Mouse (Mus musculus): ENCODE results near the gene Spdya.

Spdya gene

DNA sequence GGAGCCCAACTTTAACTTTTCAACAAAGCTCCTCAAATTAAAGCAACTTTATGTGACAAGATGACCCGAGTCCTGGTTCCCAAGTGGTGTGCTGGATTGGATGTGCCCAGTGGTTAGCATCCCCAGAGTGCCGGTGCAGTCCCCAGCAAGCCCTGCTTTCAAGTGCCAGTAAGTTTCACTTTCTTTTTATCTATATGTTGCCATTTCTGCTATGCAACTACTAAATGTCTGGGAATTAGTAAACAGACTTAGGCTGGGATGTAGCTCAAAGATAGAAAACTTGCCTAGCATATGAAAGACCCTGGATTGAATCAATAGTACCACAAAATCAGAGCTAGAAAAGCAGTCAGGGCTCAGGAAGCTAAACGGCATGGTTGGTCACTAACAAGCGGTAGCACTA, 66.1 kb downstream of the Spdya start:
- CTCF ChIA-PET: interaction anchor here (0.5 to 0.6 kb wide), 2 partner anchors 19 to 71 kb away, joined by 3 read pairs; no protein-coding TSS in a partner anchor

GRCm38 (mm10) chr17:71631806-71632205, 79.9 kb downstream of the Spdya start:
- CTCF ChIA-PET: no interaction called here

- CTCF ChIA-PET: no interaction called here
These were observed 81.5 kb downstream of the Spdya start for GRCm38 (mm10) chr17:71633350-71633749.

DNA sequence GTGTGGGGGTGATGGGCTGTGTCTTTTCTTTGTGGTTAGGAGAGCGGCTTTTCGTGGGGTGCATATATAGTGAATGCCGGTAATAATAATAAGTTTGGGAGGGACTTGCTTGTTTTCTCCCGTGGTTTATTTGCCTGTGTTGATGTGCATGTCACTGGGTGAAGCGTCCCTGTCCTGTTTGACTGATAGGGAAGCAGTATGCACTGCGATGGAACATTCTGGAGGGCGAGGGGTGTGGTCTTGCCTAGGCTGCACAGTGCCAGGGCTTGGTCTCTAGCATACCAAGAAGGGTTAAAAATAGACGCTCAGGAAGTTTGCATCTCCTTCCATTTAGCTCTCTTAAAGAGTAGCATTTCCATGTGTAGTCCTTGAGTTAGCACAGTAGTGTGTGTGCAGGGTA, 84.9 kb downstream of the Spdya start:
- CTCF ChIA-PET: no interaction called here

DNA sequence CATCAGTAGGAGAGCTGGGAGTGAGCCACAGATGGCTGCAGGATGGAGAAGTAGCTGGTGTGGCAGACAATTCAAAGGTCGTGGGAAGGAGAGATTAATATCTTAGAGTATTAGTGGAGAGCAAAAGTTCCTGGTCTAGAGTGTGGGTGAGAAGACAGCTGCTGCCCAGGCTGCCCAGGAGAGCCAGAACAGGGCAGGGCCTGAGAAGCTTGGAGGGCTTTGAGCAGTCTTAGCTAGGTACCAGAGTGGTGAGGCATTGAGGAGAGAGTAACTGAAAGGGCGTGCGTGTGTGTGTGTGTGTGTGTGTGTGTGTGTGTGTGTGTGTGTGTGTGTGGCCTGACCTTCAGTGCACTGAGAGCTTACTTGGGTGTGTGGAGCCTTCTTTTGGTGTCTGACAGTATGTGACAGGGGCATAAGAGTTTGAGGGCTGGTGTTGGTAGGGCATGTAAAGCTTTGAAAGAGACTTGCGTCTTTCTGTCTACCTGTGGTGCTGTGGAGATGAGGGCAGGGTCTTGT, 85.9 kb downstream of the Spdya start:
- CTCF ChIA-PET: interaction anchor here (0.6 kb wide), 1 partner anchor 240 kb away, joined by 3 read pairs; no protein-coding TSS in a partner anchor

- CTCF ChIA-PET: interaction anchor here (1.2 kb wide), 1 partner anchor 63 kb away, joined by 3 read pairs; no protein-coding TSS in a partner anchor
These were observed 87.2 kb downstream of the Spdya start for GRCm38 (mm10) chr17:71639056-71639455.

All from spleen, embryonic (tissue).